Mouse (Mus musculus) G1E (cell line): Measurements from ENCODE around the gene Dnajc16. TPM values are rescaled to one million over a fixed set of nuclear protein-coding genes. Genes with fewer than 3 reads are reported as not detected.

Experiments used
- ATAC-seq: 2 replicates; pipeline ENCODE4 v1.8.0; 2016; ENCODE audit warnings: mild to moderate bottlenecking; ENCODE audit not compliant: insufficient number of reproducible peaks, poor library complexity, low FRiP score, severe bottlenecking; ENCODE audit errors: extremely low read depth
- DNase-seq: peaks from one replicate; pipeline ENCODE4 v3.0.0; 2012; ENCODE audit warnings: low spot score
- H3K27me3 ChIP-seq: 2 replicates; pipeline ENCODE4 v1.6.1; 2012; ENCODE audit warnings: mild to moderate bottlenecking, low read length, inconsistent platforms; ENCODE audit not compliant: insufficient read depth
- H3K36me3 ChIP-seq: replicated peaks from 2 replicates; pipeline ENCODE3; 2012; ENCODE audit warnings: mild to moderate bottlenecking, inconsistent platforms
- H3K4me1 ChIP-seq: 2 replicates; pipeline ENCODE4 v1.6.1; 2012; ENCODE audit warnings: low read depth, low read length, inconsistent platforms, mixed read lengths; ENCODE audit not compliant: insufficient read depth
- H3K4me3 ChIP-seq: 2 replicates; pipeline ENCODE4 v1.5.1; 2012; ENCODE audit warnings: low read depth, mild to moderate bottlenecking, inconsistent platforms, low read length, moderate library complexity, mixed read lengths
- H3K9me3 ChIP-seq: replicated peaks from 2 replicates; pipeline ENCODE4 v1.6.1; 2012; ENCODE audit warnings: inconsistent platforms
- CTCF ChIP-seq: IDR thresholded peaks from 2 replicates; pipeline ENCODE4 v1.5.1; 2012; ENCODE audit warnings: low read depth, low read length, inconsistent platforms, mixed read lengths
- GATA1 ChIP-seq: IDR thresholded peaks from 2 replicates; pipeline ENCODE4 v1.6.1; 2012; ENCODE audit warnings: borderline replicate concordance, low read length, inconsistent platforms, mixed read lengths
- GATA2 ChIP-seq: IDR thresholded peaks from 2 replicates; pipeline ENCODE4 v1.6.1; 2012; ENCODE audit warnings: low read depth, low read length, inconsistent platforms, borderline replicate concordance
- POLR2AphosphoS5 ChIP-seq: IDR thresholded peaks from 2 replicates; pipeline ENCODE4 v1.6.1; 2012; ENCODE audit warnings: low read depth, low read length, inconsistent platforms; ENCODE audit not compliant: insufficient replicate concordance
- TAL1 ChIP-seq: conservative IDR thresholded peaks from 2 replicates; pipeline ENCODE4 v1.6.1; 2012; ENCODE audit warnings: low read depth, low read length, inconsistent platforms, mixed read lengths
- polyA plus RNA-seq: library from polyadenylated mRNA; stranded (reverse); fragments of >175 nt; gene quantifications from 2 replicates; pipeline ENCODE4 v1.2.3, GENCODE M21; 2012
- total RNA-seq, 2 experiments: library from RNA; stranded (forward) in 1 of 2; stranded (reverse) in 1 of 2; fragments of 200-1000 nt in 1 of 2; fragments of >200 nt in 1 of 2; fragmentation: Nextera tagmentation in 1 of 2; gene quantifications; 2 replicates each; pipeline ENCODE4 v1.2.3; 2014 to 2017

Dnajc16 gene
- total and polyA plus RNA-seq, 3 experiments, result 2.9 to 10.6 (median 9.9) TPM

DNA sequence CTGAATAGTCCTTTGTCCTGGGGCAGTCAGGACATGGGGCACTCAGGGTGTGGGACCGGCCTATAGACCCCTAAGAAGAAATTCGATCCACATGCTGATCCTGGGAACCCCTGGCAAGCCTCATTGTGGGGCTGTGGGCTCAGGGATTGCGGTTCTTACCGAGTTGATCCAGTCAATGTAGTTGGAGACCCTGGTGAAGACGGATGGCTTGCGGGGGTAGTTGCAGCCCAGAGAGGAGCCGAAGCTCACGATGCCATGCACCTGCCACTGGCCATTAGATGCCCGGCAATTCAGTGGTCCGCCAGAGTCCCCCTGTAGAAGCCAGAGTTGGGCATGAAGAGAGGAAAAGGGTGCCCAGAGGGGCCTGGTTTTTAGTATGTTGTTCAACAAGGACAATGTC lies 27.0 kb upstream of the Dnajc16 start:
- ATAC-seq (no peak), DNase-seq (no peak)
- Histone ChIP-seq H3K4me3 (no peak overlapping the region), H3K4me1 (peaks cover under 1% of the 10 kb centered on the region), H3K27me3 (peaks cover 7% of the 10 kb centered on the region; the same call in 1 of the 2 replicates), H3K36me3 (peaks cover 37% of the 10 kb centered on the region), H3K9me3 (no peaks in the 10 kb centered on the region)
- no peak for TF ChIP-seq GATA1
- TF ChIP-seq TAL1, result no peak
- TF ChIP-seq GATA2, result no peak
- no peak for TF ChIP-seq POLR2AphosphoS5
- TF ChIP-seq CTCF, result no peak

DNA sequence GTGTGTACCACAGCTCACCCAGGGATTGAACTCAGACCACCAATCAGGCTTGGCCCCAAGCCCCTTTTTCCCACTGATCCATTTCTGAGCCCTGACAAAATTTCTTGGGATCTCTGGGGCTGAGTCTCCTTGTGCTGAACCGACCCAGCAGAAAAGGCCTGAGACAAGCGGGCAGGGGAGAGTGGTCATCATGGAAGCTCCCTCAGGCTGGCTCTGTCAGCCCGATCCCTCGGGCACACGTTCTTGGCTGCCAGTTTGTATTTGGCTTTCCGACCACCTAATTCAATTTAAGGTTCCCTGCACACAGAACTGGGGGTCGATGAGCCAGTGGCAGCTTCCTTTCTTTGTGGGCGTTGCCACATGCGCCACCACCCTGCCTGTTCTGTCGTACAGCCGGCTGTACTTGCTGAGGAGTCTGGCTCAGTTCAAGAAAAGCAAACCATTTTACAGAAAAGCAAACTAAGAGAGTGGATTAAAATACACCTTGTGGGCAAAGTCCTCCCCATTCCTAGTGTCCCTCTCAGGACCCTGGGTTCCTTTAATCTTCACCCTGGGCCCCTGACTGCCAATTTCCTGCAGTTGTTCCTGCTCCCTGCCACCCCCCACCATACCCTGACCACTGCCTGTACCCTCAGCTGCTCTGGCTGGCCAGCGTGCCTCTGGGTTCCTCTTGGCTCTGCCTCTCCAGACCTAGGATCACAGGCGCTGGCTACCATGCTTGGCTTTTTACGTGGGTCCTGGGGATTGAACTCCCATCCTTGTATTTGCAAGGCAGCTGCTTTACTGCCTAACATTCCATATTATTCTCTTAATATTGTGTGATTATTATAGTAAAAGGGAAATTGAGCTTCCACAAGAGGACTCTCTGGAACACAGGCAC lies 26.3 kb upstream of the Dnajc16 start:
- Histone ChIP-seq H3K4me3 (no peak overlapping the region), H3K36me3 (peaks cover 44% of the 10 kb centered on the region), H3K9me3 (no peaks in the 10 kb centered on the region), H3K4me1 (no peaks in the 10 kb centered on the region; the same call in 1 of the 2 replicates), H3K27me3 (peaks cover 6% of the 10 kb centered on the region; the same call in 1 of the 2 replicates)
- DNase-seq, result no peak
- TF ChIP-seq GATA1 (no peak), CTCF (no peak), TAL1 (no peak), POLR2AphosphoS5 (no peak), GATA2 (no peak)
- no peak for ATAC-seq

DNA sequence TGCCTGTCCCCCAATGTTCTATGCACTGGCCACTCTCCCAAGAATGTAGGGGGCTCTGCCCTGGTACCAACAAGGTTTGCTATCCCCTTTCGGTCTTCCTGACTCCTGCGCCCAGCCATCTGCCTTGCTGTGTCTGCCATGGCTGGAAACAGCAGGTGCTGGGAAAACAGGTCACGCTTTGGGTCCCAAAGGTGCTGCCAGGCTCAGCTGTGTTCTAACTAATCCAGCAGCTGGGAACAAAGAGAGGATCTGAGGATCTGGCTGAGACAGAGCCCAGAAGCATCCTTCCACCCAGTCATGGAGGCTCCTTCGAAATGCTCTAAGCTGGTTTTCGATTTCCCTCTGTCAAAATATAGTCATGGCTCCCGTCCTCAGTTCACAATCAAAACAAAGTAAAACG lies 25.5 kb upstream of the Dnajc16 start:
- Histone ChIP-seq H3K9me3 (no peaks in the 10 kb centered on the region), H3K4me1 (no peaks in the 10 kb centered on the region; the same call in 1 of the 2 replicates), H3K4me3 (no peak overlapping the region), H3K27me3 (peaks cover 3% of the 10 kb centered on the region; the same call in 1 of the 2 replicates), H3K36me3 (peaks cover 51% of the 10 kb centered on the region)
- ATAC-seq, result no peak
- DNase-seq, result no peak
- no peak for TF ChIP-seq POLR2AphosphoS5
- no peak for TF ChIP-seq TAL1
- TF ChIP-seq GATA1, result no peak
- no peak for TF ChIP-seq GATA2
- no peak for TF ChIP-seq CTCF

DNA sequence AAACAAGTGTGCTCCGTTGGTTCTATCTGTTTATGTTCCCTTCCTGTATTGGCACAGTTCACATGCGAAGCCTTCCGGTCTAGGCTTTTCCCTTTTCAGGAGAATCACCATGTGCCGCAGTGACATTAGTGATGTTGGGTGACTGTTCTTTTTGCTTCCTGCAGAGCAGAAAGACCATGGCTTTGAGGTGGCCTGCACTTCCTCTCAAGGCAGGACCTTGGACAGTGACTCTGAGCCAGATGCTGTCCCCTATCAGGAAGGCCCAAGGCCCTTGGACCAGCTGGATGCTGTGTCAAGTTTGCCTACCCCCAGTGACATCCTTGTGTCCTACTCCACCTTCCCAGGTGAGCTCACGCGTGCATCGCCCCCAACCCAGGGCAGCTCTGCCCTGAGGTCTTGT lies 20.6 kb upstream of the Dnajc16 start:
- ATAC-seq (no peak), DNase-seq (no peak)
- no peak overlapping the region for H3K4me3 ChIP-seq
- no peaks in the 10 kb centered on the region for H3K27me3 ChIP-seq
- H3K9me3 ChIP-seq, result no peaks in the 10 kb centered on the region
- H3K36me3 ChIP-seq, result peaks cover 99% of the 10 kb centered on the region
- H3K4me1 ChIP-seq, result peaks cover 2% of the 10 kb centered on the region; the same call in 1 of the 2 replicates
- TF ChIP-seq TAL1, result no peak
- no peak for TF ChIP-seq GATA2
- TF ChIP-seq CTCF, result no peak
- no peak for TF ChIP-seq POLR2AphosphoS5
- TF ChIP-seq GATA1, result no peak

DNA sequence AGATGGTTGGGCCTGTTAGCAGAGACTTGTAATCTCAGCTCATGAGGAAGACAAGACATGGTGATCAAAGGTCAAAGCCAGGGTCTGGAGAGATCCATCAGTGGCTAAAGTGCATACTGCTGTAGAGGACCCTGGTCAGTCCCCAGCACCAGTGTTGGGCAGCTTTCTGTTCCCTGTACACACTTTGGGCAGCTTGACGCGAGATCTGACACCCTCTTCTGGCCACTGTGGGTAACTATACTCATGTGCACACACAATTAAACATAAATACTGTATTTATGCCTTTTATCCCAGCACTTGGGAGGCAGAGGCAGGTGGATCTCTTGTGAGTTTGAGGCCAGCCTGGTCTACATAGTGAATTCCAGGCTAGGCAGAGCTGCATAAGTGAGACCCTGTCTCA lies 20.2 kb upstream of the Dnajc16 start:
- DNase-seq (no peak), ATAC-seq (no peak)
- Histone ChIP-seq H3K36me3 (peaks cover 99% of the 10 kb centered on the region), H3K4me1 (peaks cover 2% of the 10 kb centered on the region; the same call in 1 of the 2 replicates), H3K9me3 (no peaks in the 10 kb centered on the region), H3K27me3 (no peaks in the 10 kb centered on the region), H3K4me3 (no peak overlapping the region)
- TF ChIP-seq TAL1 (no peak), GATA1 (no peak), CTCF (no peak), POLR2AphosphoS5 (no peak), GATA2 (no peak)

DNA sequence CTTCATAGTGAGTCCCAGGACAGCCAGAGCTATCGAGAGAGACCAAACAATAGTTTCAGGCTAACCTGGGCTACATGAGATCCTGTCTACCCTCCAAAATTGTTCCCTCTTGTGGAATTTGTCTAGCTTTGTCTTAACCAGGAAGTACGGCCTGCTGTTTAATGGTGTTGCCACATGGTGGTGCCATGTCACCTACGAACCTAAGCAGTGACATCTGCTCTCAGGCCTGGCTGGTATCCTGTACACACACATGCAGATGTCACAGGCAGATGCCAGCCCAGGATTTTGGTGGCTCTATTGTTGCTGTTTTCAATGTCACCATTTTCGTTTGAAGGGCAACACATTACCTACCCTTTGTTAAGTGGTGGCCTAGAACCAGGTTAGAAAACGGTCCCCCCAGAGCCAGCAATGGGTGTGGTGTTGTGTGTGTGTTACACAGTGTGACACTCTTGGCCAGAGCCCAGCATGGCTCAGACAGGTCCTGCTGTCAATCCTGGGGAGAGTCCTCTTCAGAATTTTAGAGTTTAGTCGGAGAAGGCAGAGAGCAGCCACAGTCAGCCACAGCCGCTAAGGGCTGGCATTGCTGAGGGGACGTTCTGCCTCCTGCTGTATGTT lies 19.2 kb upstream of the Dnajc16 start:
- peaks cover 99% of the 10 kb centered on the region for H3K36me3 ChIP-seq
- DNase-seq (peak; percentile 38), ATAC-seq (peak; percentile 75; the same call in 1 of the 2 replicates)
- peak; percentile 24; the same call in 1 of the 2 replicates for TF ChIP-seq CTCF
- TF ChIP-seq TAL1, result no peak
- no peak for TF ChIP-seq GATA2
- no peaks in the 10 kb centered on the region for H3K9me3 ChIP-seq
- peaks cover 2% of the 10 kb centered on the region; the same call in 1 of the 2 replicates for H3K4me1 ChIP-seq
- H3K4me3 ChIP-seq, result no peak overlapping the region
- no peaks in the 10 kb centered on the region for H3K27me3 ChIP-seq
